Mouse (Mus musculus) duodenum, adult 2 months (tissue): ENCODE measurements around the gene Ktn1. TPM values are rescaled to one million over a fixed set of nuclear protein-coding genes. Genes with fewer than 3 reads are reported as not detected.

ENCODE experiments used
- polyA plus RNA-seq: library from polyadenylated mRNA; depleted of rRNA; stranded (reverse); fragments of >200 nt; gene quantifications from 2 replicates; pipeline ENCODE4 v1.2.3, GENCODE M21; 2012; ENCODE audit warnings: low replicate concordance; rRNA removed

The Ktn1 gene
- 0.59 and 0.98 TPM in 2 replicates for polyA plus RNA-seq

DNA sequence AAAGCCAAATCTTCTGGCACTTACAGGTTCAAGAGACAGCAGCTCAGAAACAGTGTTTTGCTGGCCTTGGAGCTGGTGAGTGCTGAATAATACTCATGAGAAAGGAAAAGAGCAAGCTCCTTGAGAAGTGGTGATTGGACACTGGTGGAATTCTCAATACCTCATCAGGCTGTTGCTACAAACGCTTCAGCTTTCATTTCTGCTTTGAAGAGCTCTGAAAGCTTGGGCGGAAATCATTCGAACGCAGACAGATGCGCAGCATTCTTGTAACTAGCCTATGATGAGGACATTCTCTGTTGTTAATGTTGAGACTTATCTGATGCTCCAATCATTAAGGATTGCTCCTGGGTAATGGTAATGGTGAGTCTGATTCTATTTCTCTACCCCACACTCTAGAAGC, at the start of gene Ktn1:
Gene Ktn1, plus strand, starts transcription at position 231 of the 400 bp plus-strand sequence.

Other genes with a start within 250 kb of the Ktn1 start
- gene Dlgap5, start 230.0 kb upstream of the Ktn1 start, polyA plus RNA-seq = 0.75 and 1.2 TPM in 2 replicates
- gene Fbxo34, start 198.0 kb upstream of the Ktn1 start, polyA plus RNA-seq = 10.6 and 20.4 TPM in 2 replicates
- 2.5 and 5.4 TPM in 2 replicates for gene Atg14, start 77.8 kb upstream of the Ktn1 start, polyA plus RNA-seq